Mouse (Mus musculus) naive thymus-derived CD4-positive, alpha-beta T cell, adult 2 months (primary cell): Measurements from ENCODE around the gene Angptl7.

Experiments
- DNase-seq: peaks from one replicate; pipeline ENCODE4 v3.0.0-alpha.2; 2011; ENCODE audit warnings: low read depth

The Angptl7 gene

DNA sequence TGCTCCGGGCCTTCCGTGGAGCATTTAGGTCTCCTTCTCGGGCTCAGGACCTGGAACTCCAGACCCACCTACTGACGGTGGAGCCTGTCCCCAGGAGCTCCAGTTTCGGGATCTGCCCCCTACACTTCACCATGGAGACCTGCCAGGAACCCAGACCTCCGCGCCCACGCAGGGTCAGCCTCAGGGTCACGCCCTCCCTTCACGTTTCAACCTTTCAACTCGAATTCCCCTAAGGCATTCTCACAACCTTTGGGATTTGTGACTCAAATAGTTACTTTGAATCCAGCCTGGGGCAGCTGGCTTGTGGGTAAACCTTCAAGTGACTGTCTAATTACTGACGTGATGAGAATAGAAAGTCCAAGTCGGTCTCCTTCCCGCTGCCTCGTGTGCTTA is 51.4 kb downstream of the Angptl7 start:
- DNase-seq = no peak

- peak; percentile 97 for DNase-seq
These were observed 51.9 kb downstream of the Angptl7 start, which contains the start of gene Mtor for GRCm38 (mm10) chr4:148448179-148448852. Gene Mtor, plus strand, starts transcription at chr4:148448611.
